Mouse (Mus musculus) mouse trophoblast stem cell (cell line): ENCODE results near the gene Chga.

Experiments used
- in situ Hi-C, 2 experiments: fragments of 300-500 bp; cut with MseI, MboI; formaldehyde crosslinking; loops; 2 replicates in 1 of 2; 3 replicates in 1 of 2; pipeline ENCODE4 v1.15.1; 2025

Gene Chga

GRCm38 (mm10) chr12:102555850-102556249, 1.1 kb downstream of the Chga start:
- in situ Hi-C loops = no loop called here

- in situ Hi-C loops = no loop called here
Observed at GRCm38 (mm10) chr12:102557372-102557771, 2.6 kb downstream of the Chga start.

GRCm38 (mm10) chr12:102565086-102565485, 10.3 kb downstream of the Chga start:
- in situ Hi-C loops = no loop called here

GRCm38 (mm10) chr12:102566951-102567350, 12.2 kb downstream of the Chga start:
- in situ Hi-C loops = no loop called here

GRCm38 (mm10) chr12:102568219-102568618, 13.4 kb downstream of the Chga start:
- in situ Hi-C loops = no loop called here

DNA sequence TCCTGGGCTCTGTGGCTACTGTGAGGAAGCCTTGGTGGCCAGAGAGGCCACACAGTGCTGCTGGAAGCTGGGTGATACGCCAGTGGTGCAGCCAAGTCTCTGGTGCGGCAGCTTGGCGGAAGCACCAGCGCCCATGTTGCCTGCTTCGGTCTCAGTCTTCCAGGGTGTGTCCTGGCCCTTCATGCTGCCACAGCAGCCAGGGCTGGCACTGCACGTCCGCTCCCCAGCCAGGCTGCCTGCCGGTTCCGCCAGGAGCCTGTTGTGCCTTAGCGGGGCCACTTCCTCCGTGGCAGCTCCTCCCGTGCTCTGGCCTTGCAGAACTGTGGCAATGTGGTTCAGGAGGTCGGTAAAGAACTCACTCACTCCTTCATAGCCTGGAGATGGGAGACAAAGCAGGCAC, 15.3 kb downstream of the Chga start:
- in situ Hi-C loops = loop anchor here in 1 of 2 experiments (10.0 kb wide), 1 partner anchor 155 kb away; no protein-coding TSS in a partner anchor

- in situ Hi-C loops = loop anchor here in 1 of 2 experiments (10.0 kb wide), 1 partner anchor 154 kb away; no protein-coding TSS in a partner anchor
Observed at GRCm38 (mm10) chr12:102570734-102571133, 16.0 kb downstream of the Chga start.

GRCm38 (mm10) chr12:102571666-102572065, 16.9 kb downstream of the Chga start:
- in situ Hi-C loops = loop anchor here in 1 of 2 experiments (10.0 kb wide), 1 partner anchor 153 kb away; no protein-coding TSS in a partner anchor

- in situ Hi-C loops = loop anchor here in 1 of 2 experiments (10.0 kb wide), 1 partner anchor 152 kb away; no protein-coding TSS in a partner anchor
Observed at GRCm38 (mm10) chr12:102573036-102573435, 18.3 kb downstream of the Chga start.

- in situ Hi-C loops = loop anchor here in 1 of 2 experiments (10.0 kb wide), 1 partner anchor 149 kb away; no protein-coding TSS in a partner anchor
Observed at GRCm38 (mm10) chr12:102575541-102576329, 21.0 kb downstream of the Chga start.

GRCm38 (mm10) chr12:102576659-102577398, 22.1 kb downstream of the Chga start:
- in situ Hi-C loops = loop anchor here in 1 of 2 experiments (10.0 kb wide), 1 partner anchor 148 kb away; no protein-coding TSS in a partner anchor

GRCm38 (mm10) chr12:102579041-102579440, 24.3 kb downstream of the Chga start:
- in situ Hi-C loops = loop anchor here in 1 of 2 experiments (10.0 kb wide), 1 partner anchor 146 kb away; no protein-coding TSS in a partner anchor

GRCm38 (mm10) chr12:102581579-102582196, 26.9 kb downstream of the Chga start:
- in situ Hi-C loops = no loop called here

DNA sequence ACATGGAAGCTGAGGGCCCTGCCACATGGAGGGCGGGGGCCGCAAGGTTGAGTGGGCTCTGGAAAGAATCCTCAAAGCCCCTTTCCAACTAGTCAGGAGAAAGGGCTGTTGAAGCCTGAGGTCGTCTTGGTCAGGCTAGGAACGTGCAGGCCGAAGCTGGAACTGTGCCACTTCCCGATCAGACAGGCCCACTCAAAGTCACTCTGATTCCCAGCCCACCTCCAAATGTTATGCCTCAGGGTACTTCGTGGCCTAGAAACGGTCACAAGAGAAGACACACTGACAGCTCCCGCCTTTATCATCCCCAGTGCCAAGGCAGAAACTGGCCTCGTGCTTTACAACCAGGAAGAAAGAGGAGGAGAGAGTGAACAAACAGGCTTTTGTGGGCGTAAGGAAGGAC, 27.7 kb downstream of the Chga start:
- in situ Hi-C loops = no loop called here

GRCm38 (mm10) chr12:102585390-102585789, 30.6 kb downstream of the Chga start:
- in situ Hi-C loops = no loop called here

DNA sequence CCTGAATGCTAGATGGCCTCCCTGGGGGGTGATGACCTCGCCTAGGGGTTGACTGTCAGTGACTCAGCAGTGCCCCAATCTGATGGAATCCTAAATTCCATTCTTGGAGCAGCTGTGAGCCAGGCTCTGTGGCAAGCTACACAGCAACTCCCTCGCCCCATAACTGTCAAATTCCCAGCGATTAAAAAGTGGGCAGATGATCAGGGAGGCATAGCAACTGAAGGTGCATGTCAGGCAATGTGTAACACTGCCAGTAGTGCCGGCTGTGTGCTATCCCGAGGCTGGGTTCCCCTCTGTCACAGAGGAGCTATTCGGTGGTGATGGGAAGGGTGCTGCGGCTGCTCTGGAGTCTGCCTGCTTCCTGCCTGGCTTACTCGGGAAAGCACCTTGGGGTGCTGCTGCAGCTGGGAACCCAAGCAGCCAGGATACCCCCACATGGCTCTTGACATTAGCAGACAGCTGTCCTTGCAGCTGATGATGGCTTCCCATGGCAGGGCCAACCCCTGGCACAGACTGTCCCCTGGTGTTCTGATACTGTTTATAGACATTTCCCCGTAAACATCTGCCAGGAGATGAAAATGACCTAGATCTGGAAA, 31.6 kb downstream of the Chga start:
- in situ Hi-C loops = no loop called here

DNA sequence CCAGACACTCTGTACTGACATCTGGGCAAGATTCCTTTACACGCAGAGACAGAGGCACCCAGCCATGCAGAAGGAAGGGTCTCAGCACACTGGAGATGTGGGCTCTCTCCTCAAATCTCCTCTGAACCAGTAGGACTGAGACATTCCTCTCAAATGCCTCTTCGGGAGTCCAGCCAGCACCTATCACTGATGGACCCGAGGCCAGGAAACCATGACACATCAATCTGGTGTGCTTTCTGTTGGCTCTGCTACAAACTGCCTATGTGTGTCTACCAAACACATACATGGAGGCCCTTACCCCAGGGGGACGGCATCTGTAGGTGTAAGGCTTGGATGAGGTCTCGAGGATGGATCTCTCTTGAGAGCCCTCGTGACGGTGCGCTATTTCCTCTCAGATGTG, 32.3 kb downstream of the Chga start:
- in situ Hi-C loops = no loop called here

GRCm38 (mm10) chr12:102590711-102591360, 36.1 kb downstream of the Chga start:
- in situ Hi-C loops = no loop called here

DNA sequence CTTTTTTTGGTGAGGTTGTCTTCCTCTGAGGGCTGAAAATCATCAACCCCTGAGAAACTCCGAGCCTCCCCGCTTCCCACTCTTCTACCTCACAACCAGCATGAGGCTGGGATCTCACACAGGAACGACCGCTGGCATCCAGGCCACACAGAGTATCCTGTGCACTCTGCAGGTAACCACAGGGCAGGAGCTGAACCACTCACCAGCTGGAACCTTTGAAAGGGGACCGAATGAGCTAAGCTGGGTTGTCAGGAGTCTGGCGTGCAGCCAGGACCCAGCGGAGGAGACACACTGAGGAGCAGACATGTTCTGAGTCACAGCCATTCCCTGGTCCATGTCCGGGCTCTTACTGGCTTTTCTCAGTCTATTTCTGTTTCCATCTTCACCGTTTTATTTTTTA, 38.9 kb downstream of the Chga start:
- in situ Hi-C loops = no loop called here

DNA sequence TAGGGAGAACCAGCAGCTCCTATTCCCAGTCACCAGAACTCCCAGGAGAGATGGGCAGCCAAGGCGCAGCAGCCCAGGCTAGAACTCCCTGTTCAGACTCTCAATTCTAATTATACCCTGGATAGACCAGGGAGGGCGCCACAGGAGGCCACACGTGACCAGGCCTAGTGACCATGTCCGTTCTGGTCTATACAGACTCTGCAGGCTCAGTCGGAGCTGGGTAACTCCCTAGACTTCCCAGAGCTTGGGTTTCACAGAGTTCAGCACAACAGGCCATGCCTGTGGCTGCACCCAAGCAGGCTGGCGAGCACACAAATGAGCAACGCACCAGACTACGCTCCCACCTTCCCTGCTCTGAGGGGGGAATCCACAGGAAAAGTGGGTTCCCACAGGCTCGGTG, 39.9 kb downstream of the Chga start:
- in situ Hi-C loops = no loop called here

DNA sequence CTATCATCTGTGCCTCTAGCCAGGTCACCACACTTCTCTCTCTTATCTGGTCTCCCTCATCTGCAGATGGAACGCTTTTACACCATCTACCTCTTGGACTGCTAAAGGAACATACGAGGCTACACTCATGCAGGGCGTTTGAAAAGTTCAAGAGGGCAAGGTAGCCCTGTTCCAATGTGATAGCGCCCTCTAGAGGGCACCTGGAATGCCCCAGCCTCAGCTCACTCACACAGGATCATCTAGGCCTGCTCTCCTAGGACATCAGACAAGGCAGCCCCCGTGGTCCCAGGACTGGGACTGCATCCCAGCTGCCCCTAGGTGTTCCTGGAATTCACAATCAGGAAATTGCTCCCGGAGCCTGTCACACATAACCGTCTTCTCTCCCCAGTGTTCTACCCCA, 41.6 kb downstream of the Chga start:
- in situ Hi-C loops = no loop called here
